Mouse (Mus musculus) liver, adult 2 months (tissue): ENCODE results near the gene Wnt1.

Experiments
- CTCF ChIP-seq: fragments of 200-500 bp; IDR thresholded peaks from 2 replicates; pipeline ENCODE4 v1.5.1; 2011; ENCODE audit warnings: low read depth, low read length, control low read depth
- POLR2A ChIP-seq: fragments of 200-500 bp; IDR thresholded peaks from 2 replicates; pipeline ENCODE4 v1.6.1; 2011; ENCODE audit warnings: low read length, control low read depth; ENCODE audit not compliant: insufficient read depth; ENCODE audit errors: extremely low read depth

DNA sequence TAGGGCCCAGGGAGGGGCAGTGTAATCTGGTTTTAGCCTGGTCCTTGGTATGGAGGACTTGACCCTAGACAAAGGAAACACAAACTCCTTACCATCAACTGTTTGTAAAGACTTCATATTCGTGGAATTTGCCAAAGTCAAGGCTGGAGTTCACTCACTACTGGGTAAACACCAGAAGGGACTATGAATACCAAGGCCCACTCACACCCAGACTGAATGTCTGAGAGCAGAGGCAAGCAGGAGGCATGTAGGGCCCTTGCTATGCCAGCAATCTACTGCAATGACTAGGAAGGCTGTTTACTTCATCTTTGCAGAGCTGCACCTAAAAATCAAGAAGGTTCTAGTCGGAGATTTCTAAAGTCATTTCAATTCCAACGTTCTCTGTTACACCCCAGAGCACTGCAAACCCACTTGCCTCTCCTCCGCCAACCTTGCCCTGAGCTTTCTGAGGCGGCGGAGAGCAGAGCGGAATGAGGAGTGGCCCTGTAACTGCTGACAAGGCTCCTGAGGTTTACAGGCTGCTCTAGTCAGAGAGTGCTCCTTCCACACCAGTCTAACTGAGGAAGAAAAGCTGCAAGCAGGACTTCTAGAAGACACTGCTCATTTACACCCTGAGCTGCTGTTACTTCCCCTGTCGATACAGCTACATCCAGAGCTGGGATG, 46.8 kb upstream of the Wnt1 start:
- TF ChIP-seq CTCF (no peak), POLR2A (no peak)
